Comparison of ENCODE assay signal across 13 mouse cellular contexts in genomic region chr2:126309994-126310393, GRCm38 (mm10).
DNase-seq lines count a peak whose midpoint lies in the region; ATAC-seq lines count a peak whose summit lies in the region.
"Had no signal": no experiment of that assay in that cellular context is flagged by ENCODE, and none has a peak within 500 bp of the region (broad histone marks: within the 10 kb centered on the region; RNA-seq: fewer than 3 reads in every experiment).

No protein-coding gene starts in this region.

- peak; percentile 90 for DNase-seq in 416B (ENCODE audit: low read depth)
- peak; percentile 43 for DNase-seq in CD4-positive, CD25-positive, alpha-beta regulatory T cell, adult 2 months (ENCODE audit: low read depth, low spot score)
- no peak for DNase-seq in right cerebral cortex, postnatal 14 days
- DNase-seq in frontal cortex, postnatal 14 days (ENCODE audit: low spot score in 2 of 2): no peak
- DNase-seq in right cerebral cortex, postnatal 25 days: no peak
- DNase-seq: adrenal gland, adult 8-10 months; cerebellum, adult 2 months; kidney, adult 11 months; layer of hippocampus, adult 9-11 months; spleen, adult 18-20 months had no signal

- ATAC-seq in activated CD4-positive, CD25-positive, alpha-beta regulatory T cell, adult 4 months: peak; percentile 89
- ATAC-seq in inflammation-experienced regulatory T-cells, adult 6 months: peak; percentile 82
- ATAC-seq in cerebellum, adult (ENCODE audit: insufficient number of reproducible peaks, low FRiP score, low TSS enrichment): no peak

Comparison
In these comparisons a context has a peak if more than half of its experiments do, and no peak if none do; other contexts are left out.
1. DNase-seq: peak in 416B (single experiment) and CD4-positive, CD25-positive, alpha-beta regulatory T cell, adult 2 months (single experiment); none in right cerebral cortex, postnatal 14 days (single experiment), frontal cortex, postnatal 14 days (0 of 2) and right cerebral cortex, postnatal 25 days (single experiment).